Mouse (Mus musculus): Measurements from ENCODE around the gene Scai. TPM values are rescaled to one million over a fixed set of nuclear protein-coding genes. Genes with fewer than 3 reads are reported as not detected.

Scai gene
- total RNA-seq, 2 experiments from 2014 or later, result 11.1 to 11.7 TPM

Other genes starting within 250 kb of the Scai start
- gene Wdr38, start 193.3 kb downstream of the Scai start, total RNA-seq (2021), result under 1 TPM; 0.17 to 0.31 TPM
- 10 to 100 TPM; 68.4 to 70.6 TPM for gene Arpc5l, start 185.4 kb downstream of the Scai start, total RNA-seq (2021)
- gene Rpl35, start 185.1 kb downstream of the Scai start, total RNA-seq (2021), result 100 to 1,000 TPM; 406 to 408 TPM
- 10 to 100 TPM; 21.0 to 22.5 TPM for gene Golga1, start 125.2 kb downstream of the Scai start, total RNA-seq (2021)
- gene Ppp6c, start 35.7 kb upstream of the Scai start, total RNA-seq (2021), result 10 to 100 TPM; 65.4 to 70.0 TPM

Measured in heart, postnatal 10 days (tissue).